Mouse (Mus musculus) midbrain, embryonic 14.5 days (tissue): ENCODE data around the gene Nup210. TPM values are rescaled to one million over a fixed set of nuclear protein-coding genes. Genes with fewer than 3 reads are reported as not detected.

Source experiments
- ATAC-seq: fragments of 200-750 bp; cut with Nextera tagmentation; 2 replicates; pipeline ENCODE4 v1.8.0; 2017; ENCODE audit warnings: moderate number of reproducible peaks, moderate library complexity; ENCODE audit not compliant: low FRiP score, low TSS enrichment
- DNase-seq: peaks from one replicate; pipeline ENCODE4 v3.0.0-alpha.2; 2015
- H3K27ac ChIP-seq: fragments of 300-500 bp; sonication (generic); replicated peaks from 2 replicates; pipeline ENCODE4 v1.5.1; 2014; ENCODE audit warnings: mild to moderate bottlenecking, low read depth, low read length, moderate library complexity
- H3K27me3 ChIP-seq: fragments of 300-500 bp; sonication (generic); 2 replicates; pipeline ENCODE4 v1.6.1; 2014; ENCODE audit warnings: low read length, control low read depth, mixed read lengths; ENCODE audit not compliant: control insufficient read depth, insufficient read depth
- H3K36me3 ChIP-seq: fragments of 300-500 bp; sonication (generic); 2 replicates; pipeline ENCODE4 v1.6.1; 2014; ENCODE audit warnings: low read length, control low read depth; ENCODE audit not compliant: control insufficient read depth, insufficient read depth
- H3K4me1 ChIP-seq: fragments of 300-500 bp; sonication (generic); 2 replicates; pipeline ENCODE4 v1.6.1; 2014; ENCODE audit warnings: mild to moderate bottlenecking, antibody characterized with exemption, low read length, control low read depth; ENCODE audit not compliant: control insufficient read depth, insufficient read depth
- H3K4me2 ChIP-seq: fragments of 300-500 bp; sonication (generic); 2 replicates; pipeline ENCODE4 v1.6.1; 2014; ENCODE audit warnings: mild to moderate bottlenecking, low read length, moderate library complexity
- H3K4me3 ChIP-seq: fragments of 300-500 bp; sonication (generic); replicated peaks from 2 replicates; pipeline ENCODE4 v1.5.1; 2014; ENCODE audit warnings: low read depth, low read length
- H3K9ac ChIP-seq: fragments of 300-500 bp; sonication (generic); replicated peaks from 2 replicates; pipeline ENCODE4 v1.6.1; 2014; ENCODE audit warnings: mild to moderate bottlenecking, low read length, moderate library complexity
- H3K9me3 ChIP-seq: fragments of 300-500 bp; sonication (generic); 2 replicates; pipeline ENCODE4 v1.6.1; 2016; ENCODE audit warnings: low read length, control low read depth, mixed read lengths; ENCODE audit not compliant: control insufficient read depth
- WGBS: fragments of 180-500 bp; shearing (Covaris S2); extraction: QIAGEN DNeasy Blood & Tissue Kit; methylation state at CpG from one replicate; pipeline ENCODE4 v1.1.7; 2014; 5-methylcytosine and 5-hydroxymethylcytosine counted together
- polyA plus RNA-seq: library from polyadenylated mRNA; unstranded; fragments of >200 nt; fragmentation: Nextera tagmentation; extraction: Ambion mirVana; gene quantifications from 2 replicates; pipeline ENCODE4 v1.2.1, GENCODE M21; 2014

Nup210 gene
- polyA plus RNA-seq, 1 experiment from 2014 or later, result 28.0 TPM

GRCm38 (mm10) chr6:90999176-90999575 is 117.5 kb downstream of the Nup210 start:
- Histone ChIP-seq H3K9ac (no peak overlapping the region), H3K4me2 (no peak overlapping the region), H3K9me3 (no peaks in the 10 kb centered on the region), H3K4me3 (no peak overlapping the region), H3K4me1 (peaks cover 13% of the 10 kb centered on the region), H3K36me3 (no peaks in the 10 kb centered on the region), H3K27ac (no peak overlapping the region), H3K27me3 (no peaks in the 10 kb centered on the region)
- WGBS, result 91% methylated on average over 4 of the region's 4 CpGs
- no peak for DNase-seq
- ATAC-seq, result no peak

GRCm38 (mm10) chr6:90997025-90997424 is 119.6 kb downstream of the Nup210 start:
- no peaks in the 10 kb centered on the region for H3K36me3 ChIP-seq
- H3K4me2 ChIP-seq, result no peak overlapping the region
- no peaks in the 10 kb centered on the region for H3K9me3 ChIP-seq
- 92% methylated on average over 3 of the region's 3 CpGs for WGBS
- H3K4me1 ChIP-seq, result peaks cover 13% of the 10 kb centered on the region
- ATAC-seq (no peak), DNase-seq (no peak)
- H3K4me3 ChIP-seq, result no peak overlapping the region
- H3K27ac ChIP-seq, result no peak overlapping the region
- no peak overlapping the region for H3K9ac ChIP-seq
- no peaks in the 10 kb centered on the region for H3K27me3 ChIP-seq

DNA sequence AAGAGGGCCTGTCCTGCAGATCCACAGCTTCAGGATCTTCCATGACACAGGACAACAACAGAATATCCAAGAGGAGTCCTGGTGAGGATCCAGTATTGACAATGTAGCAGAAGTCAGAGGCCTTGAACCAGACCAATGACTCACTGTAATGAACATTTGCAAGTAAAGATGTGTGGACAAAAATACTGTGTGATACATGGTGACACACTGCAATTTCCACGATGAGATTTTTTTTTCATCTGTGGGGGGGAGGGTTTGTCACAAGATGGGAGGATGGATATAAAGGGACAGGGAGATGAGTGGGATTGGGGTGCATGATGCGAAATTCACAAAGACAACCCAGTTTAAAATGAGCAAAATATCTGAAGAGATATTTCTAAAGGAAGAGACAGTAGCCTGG is 120.4 kb downstream of the Nup210 start:
- DNase-seq (no peak), ATAC-seq (no peak)
- no peaks in the 10 kb centered on the region for H3K9me3 ChIP-seq
- no peak overlapping the region for H3K4me2 ChIP-seq
- no peaks in the 10 kb centered on the region for H3K36me3 ChIP-seq
- no peak overlapping the region for H3K4me3 ChIP-seq
- peaks cover 7% of the 10 kb centered on the region for H3K4me1 ChIP-seq
- no peak overlapping the region for H3K27ac ChIP-seq
- 92% methylated on average over 2 of the region's 2 CpGs for WGBS
- no peaks in the 10 kb centered on the region for H3K27me3 ChIP-seq
- H3K9ac ChIP-seq, result no peak overlapping the region

- H3K4me1 ChIP-seq, result peaks cover 9% of the 10 kb centered on the region
These were observed 127.8 kb downstream of the Nup210 start, which contains the start of gene Iqsec1 for GRCm38 (mm10) chr6:90988648-90989317. Iqsec1 (minus strand) TSS chr6:90988685.

DNA sequence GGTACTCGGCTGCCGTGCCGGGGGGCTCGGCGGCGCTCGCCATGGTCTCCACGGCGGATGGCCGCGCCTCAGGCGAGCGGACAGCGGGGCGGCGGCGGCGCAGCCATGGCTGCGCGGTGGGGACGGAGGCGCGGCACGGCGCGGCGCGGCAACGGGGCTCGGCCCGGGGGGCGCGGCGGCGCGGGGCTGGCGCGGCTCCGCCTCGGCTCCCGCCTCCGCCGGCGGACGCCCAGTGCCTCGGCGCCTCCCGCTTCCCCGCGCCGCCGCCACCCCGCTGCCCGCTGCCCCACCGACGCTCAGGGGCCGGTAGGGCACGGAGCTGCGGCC is 128.4 kb downstream of the Nup210 start:
- WGBS, result under 1% methylated on average over 47 of the region's 59 CpGs
- H3K27ac ChIP-seq, result 0 out of 2 replicates have a peak overlapping the region, but pooled peaks have one; percentile 5
- peak; percentile 38 for ATAC-seq

More at GRCm38 (mm10) chr6:90988648-90989317, 127.8 kb downstream of the Nup210 start, which contains the start of gene Iqsec1:
- DNase-seq (peak; percentile 95), ATAC-seq (peak; percentile 93)
- WGBS, result under 1% methylated on average over 34 of the region's 39 CpGs
- Histone ChIP-seq H3K9ac (peak within 1 kb of the TSS; percentile 64), H3K36me3 (no peaks in the 10 kb centered on the region), H3K27ac (0 out of 2 replicates have a peak within 1 kb of the TSS, but pooled peaks have one; percentile 5), H3K27me3 (peaks cover 11% of the 10 kb centered on the region), H3K4me3 (peak within 1 kb of the TSS; percentile 68), H3K9me3 (peaks cover 7% of the 10 kb centered on the region; the same call in 1 of the 2 replicates), H3K4me2 (peak within 1 kb of the TSS; percentile 99)

GRCm38 (mm10) chr6:90987561-90988298 is 128.9 kb downstream of the Nup210 start:
- DNase-seq, result peak; percentile 76
- 0 out of 2 replicates have a peak overlapping the region, but pooled peaks have one; percentile 5 for H3K27ac ChIP-seq
- peaks cover 7% of the 10 kb centered on the region; the same call in 1 of the 2 replicates for H3K9me3 ChIP-seq
- H3K36me3 ChIP-seq, result no peaks in the 10 kb centered on the region
- H3K9ac ChIP-seq, result peak overlapping the region; percentile 64
- peak overlapping the region; percentile 99 for H3K4me2 ChIP-seq
- peaks cover 9% of the 10 kb centered on the region for H3K4me1 ChIP-seq
- peak overlapping the region; percentile 68 for H3K4me3 ChIP-seq
- ATAC-seq, result no peak; the same call in 1 of the 2 replicates
- peaks cover 11% of the 10 kb centered on the region for H3K27me3 ChIP-seq
- WGBS, result under 1% methylated on average over 76 of the region's 76 CpGs

More for the DNA sequence above, 128.4 kb downstream of the Nup210 start:
- Histone ChIP-seq H3K27me3 (peaks cover 11% of the 10 kb centered on the region), H3K4me1 (peaks cover 9% of the 10 kb centered on the region), H3K4me2 (peak overlapping the region; percentile 99), H3K9ac (peak overlapping the region; percentile 64), H3K9me3 (peaks cover 7% of the 10 kb centered on the region; the same call in 1 of the 2 replicates), H3K4me3 (peak overlapping the region; percentile 68), H3K36me3 (no peaks in the 10 kb centered on the region)
- DNase-seq, result no peak

GRCm38 (mm10) chr6:90984101-90984500 is 132.5 kb downstream of the Nup210 start:
- 66% methylated on average over 3 of the region's 3 CpGs for WGBS
- Histone ChIP-seq H3K36me3 (no peaks in the 10 kb centered on the region), H3K9ac (no peak overlapping the region), H3K9me3 (no peaks in the 10 kb centered on the region), H3K4me3 (no peak overlapping the region), H3K4me1 (peaks cover 9% of the 10 kb centered on the region), H3K27me3 (peaks cover 11% of the 10 kb centered on the region), H3K27ac (no peak overlapping the region), H3K4me2 (no peak overlapping the region)
- DNase-seq, result no peak
- ATAC-seq, result no peak

DNA sequence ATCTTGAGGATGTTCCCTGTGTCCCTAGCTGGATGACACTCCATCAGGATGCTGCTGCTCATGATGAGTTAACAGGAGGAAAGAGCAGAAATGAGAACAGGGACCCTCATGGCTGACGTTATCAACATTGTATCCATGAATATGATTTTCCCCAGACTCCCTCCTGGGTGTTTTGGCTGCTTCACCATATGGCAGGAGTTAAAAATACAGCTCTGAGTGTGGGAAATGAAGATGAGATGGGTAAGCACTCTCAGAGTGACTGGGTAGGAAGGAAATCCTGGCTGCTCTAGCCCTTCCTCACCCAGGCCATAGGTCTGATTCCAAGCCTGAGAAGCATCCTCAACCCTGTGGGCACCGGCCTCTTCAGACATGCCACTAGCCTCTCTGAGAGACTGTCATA is 142.3 kb downstream of the Nup210 start:
- Histone ChIP-seq H3K4me1 (no peaks in the 10 kb centered on the region), H3K4me3 (no peak overlapping the region), H3K27ac (no peak overlapping the region), H3K9ac (no peak overlapping the region), H3K27me3 (no peaks in the 10 kb centered on the region), H3K4me2 (no peak overlapping the region), H3K36me3 (no peaks in the 10 kb centered on the region), H3K9me3 (no peaks in the 10 kb centered on the region)
- no peak for DNase-seq
- no peak for ATAC-seq
- 83% methylated on average over 2 of the region's 2 CpGs for WGBS
